Mouse (Mus musculus): ENCODE measurements around the gene Fbxo39.
A peak's percentile ranks its signal among the peaks of the same experiment; 100 is the strongest.

Fbxo39 gene

DNA sequence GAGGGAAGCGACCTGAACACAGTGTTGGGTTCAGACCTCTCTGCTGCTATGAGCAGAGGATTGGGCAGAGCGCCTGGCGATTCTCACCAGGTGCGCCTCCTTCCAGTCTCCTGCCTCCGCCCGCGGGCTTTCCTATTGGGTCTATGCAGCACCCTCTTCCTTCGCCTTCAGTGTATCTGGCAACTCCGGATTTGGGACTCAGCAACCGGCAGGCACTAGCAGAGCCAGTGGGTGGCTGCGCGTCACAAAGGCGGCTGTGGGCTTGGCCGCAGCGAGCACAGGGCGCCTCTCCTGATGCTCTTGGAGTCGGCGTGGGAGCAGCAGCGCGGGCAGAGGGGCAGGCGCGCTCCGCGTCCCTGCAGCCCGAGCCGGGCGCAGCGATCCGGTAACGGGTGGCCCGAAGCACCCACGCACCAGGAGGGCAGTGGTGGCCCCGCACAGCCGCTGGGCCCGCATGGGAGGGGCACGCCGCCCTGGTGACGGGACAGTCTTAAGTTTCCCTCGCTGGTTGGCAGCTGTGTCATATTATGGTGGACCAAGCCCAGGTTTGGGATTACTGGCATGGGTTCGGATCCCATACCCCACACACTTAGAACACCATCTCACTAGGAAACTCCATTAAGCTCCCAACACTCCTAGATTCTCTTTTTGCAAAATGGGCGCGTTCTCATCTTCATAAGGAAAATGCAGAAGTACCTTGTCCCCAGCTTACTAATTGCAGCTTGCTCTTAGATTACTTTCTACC, at the start of gene Fbxo39:
Gene Fbxo39, plus strand, starts transcription at position 294 of the 745 bp plus-strand sequence.
- DNase-seq (ENCODE audit: low read depth, low spot score): no peak

DNA sequence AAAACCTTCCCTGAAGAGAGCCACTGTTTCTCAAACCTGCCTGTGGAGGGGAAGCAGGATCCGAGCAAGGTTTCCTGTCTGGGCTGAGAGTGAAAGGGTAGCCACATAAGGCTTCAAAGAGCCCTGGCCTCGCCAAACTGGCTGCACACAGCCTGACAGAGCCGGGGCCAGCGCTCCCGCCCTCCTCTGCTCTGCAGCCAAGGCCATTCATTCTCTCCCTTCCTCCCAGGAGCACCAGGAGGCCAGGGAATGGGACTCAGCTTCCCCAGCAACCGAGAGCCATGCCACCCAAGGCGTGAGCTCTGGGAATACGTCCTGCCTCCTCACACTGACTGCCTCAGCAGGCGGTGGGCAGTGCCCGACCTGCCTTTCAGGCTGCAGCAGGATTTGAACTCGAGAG, 48.8 kb upstream of the Fbxo39 start:
- DNase-seq (ENCODE audit: low read depth, low spot score): no peak

DNA sequence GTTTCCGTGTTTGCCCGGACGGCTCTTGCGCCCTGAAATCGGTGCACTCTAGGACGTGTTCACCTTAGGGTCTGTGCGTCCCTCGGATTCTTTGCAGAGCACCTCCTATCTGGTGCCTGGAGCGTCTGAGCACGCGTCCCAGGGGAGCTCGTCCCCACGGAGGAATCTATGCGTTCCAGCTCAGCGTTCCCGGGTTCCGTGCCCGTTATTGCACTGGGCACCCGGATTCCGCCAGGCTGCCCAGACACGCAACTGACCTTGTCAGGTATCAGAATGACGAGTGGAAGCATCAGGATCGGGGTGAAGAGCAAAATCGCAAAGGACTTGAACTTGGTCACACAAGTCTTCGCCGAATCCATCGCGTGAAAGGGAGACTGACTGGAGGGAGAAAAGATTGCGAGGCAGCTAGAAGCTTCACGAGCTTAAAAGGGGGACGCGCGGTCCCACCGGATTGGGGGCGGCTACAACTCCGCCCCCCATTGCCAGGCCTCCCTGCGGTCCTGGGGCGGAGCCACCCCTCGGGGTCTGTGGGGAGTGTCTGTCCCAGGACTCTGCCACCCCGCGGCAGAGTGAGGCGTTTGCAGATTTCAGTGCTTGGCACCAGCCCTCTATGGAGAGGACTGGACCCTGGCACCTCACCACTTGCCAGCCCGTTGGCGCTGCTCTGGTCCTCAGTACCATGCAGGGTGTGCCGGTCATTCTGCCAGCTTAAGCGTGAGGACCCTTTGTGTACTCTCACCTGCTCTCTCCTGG, 47.9 kb upstream of the Fbxo39 start:
- peak; percentile 37 for DNase-seq (ENCODE audit: low read depth, low spot score)

DNA sequence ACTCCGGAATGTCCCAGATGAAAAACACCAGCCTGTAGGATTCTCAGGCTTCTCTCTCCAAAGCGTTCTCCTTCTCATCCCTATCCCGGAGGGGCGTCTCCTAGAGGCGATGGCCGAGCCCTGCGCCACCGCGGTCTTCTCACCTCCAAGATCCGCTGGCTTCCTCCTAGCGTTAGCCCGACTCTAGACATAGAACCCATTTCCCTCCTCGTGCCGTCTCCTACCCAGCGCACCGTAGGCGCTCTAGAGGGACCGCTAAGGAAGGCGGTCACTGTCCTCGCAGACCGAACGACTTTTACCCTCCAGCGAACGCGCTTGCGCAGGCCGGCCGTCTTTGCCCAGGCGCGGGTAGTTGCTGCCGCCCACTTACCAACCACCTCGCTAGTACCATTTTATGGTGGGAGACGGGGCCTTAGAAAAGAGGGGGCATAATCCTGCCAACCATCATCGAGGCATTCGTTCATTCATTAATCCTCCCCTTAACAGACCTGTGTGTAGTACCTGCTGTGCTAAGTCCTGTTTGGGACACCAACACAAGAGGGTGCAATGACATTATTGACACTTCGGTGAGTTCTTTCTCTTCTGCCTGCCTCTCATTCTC, 47.2 kb upstream of the Fbxo39 start, which contains the start of gene Slc13a5:
Gene Slc13a5, minus strand, starts transcription at position 263 of the 601 bp plus-strand sequence.
- DNase-seq (ENCODE audit: low read depth, low spot score): peak; percentile 2

DNA sequence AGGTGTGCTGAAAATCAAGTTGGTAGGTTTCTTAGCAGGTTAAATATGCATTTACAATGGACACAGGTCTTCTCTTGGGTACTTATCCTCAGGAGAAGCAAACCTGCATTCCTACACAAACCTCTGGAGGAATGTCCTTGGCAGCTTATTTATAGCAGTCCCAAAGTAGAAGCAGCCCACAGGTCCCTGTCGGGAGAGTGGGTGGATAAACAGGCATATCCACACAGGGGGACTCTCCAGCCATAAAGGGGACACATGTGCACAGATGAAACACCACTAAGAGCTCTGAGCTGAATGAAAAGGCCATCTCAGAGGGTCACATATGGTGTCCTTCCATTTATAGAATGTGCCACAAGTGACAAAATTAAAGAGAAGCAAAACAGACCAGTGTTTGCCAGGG, 42.5 kb upstream of the Fbxo39 start:
- no peak for DNase-seq (ENCODE audit: low read depth, low spot score)

DNA sequence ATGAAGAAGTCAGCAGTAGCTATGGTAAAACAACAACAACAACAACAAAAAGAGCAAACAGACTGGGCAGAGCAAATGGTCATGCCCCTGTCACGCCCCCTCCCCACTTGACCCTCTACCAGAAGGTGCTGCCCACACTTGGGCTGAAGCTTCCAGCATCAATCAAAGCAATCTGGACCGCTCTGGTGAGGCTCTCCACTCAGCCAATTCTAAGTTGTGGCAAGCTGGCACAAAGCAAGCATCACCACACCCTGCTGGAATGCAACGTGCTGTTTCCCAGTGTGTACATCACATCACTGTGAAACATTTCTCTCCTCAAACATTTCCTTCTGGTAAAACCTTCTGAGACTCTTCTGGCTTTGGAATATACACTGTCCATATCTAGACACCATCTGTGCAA, 40.9 kb upstream of the Fbxo39 start:
- DNase-seq (ENCODE audit: low read depth, low spot score): no peak

DNA sequence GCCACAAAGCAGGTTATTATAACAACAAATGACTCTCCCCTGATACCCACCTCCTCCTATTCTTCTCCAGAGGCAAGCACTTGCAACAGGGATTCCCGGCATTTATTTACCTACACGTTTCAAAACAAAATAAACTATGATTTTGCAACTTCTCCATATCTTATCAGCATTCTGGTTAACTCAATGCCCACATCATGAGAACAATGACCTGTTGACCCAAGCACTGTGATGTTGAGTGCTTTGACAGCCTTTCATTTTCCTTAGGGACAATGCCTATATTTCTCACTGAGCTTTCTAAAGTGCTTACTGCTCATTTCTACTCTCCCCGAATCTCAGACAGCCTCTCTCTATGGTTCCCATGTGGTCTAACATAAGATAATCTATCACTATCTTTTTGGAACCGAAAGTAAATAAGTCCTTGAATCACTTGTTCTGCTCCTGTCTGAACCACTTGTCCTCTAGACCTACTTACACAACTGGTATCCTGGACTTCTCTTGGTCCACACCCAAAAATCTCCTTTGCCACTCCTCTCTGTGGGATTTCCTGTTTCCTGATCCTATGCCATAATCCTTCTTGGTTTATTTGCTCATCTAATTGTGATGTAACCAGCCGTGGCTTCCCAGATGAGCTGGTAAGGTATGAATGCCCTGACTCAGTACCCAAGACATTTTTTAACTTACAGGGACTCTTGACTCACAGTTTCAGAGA, 32.9 kb upstream of the Fbxo39 start:
- DNase-seq (ENCODE audit: low read depth, low spot score): no peak

DNA sequence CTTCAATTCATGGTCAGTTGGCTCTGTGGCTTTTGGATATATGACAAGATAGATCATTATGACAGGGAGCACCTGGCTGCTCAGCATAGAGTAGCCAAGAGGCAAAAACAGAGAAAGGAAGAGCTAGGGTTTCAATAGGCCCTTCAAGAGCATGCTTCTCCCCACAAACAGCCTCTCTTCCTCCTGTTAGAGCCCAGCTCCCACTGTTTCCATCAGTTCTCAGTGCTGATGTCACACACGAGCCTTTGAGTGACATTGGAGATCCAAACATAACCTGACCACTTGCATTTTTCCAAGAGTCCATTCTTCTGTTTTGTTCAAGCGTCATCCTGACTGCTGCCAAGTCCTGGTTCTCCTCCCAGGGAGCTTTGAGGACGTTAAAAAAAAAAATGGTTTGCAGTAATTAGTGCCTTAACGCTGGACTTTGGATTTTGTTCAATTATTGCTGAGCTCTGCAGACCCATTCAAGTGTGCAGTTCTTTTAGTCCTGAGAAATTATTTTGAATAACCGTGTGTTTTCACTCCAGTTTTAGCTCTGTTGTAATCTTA, 32.3 kb upstream of the Fbxo39 start:
- no peak for DNase-seq (ENCODE audit: low read depth, low spot score)

DNA sequence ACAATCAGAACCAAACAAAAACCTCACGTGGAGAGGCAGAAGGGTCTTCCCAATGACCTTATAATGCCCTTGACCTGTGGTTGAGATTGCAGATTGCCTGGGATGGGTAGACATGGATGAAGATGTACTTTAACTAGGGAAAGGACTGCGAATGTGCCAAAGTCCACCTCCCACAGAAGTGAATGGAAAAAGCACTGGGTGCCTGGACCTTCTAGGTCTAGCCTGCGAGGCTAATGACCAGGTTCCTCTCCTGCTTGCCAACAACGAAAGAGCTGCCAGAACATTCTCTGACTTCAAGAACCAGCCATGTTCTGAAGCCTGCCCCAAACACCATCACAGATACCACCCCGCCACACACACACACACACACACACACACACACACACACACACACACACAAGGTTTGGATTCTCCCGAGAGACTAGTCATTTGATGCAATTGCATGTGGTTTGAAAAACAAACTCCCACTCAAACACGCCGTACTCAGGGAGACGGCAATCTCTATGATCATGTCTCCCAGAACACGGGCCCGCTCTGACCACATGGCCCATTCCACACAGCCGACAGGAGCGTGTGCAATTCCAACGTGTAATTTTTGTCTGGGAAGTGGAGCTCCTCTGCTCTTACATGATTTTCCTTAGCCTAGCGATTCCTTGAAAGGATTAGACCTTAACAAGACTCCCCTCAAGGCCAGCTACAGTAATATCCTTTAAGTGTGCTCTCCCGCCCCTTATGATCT, 30.6 kb upstream of the Fbxo39 start:
- DNase-seq (ENCODE audit: low read depth, low spot score): no peak

DNA sequence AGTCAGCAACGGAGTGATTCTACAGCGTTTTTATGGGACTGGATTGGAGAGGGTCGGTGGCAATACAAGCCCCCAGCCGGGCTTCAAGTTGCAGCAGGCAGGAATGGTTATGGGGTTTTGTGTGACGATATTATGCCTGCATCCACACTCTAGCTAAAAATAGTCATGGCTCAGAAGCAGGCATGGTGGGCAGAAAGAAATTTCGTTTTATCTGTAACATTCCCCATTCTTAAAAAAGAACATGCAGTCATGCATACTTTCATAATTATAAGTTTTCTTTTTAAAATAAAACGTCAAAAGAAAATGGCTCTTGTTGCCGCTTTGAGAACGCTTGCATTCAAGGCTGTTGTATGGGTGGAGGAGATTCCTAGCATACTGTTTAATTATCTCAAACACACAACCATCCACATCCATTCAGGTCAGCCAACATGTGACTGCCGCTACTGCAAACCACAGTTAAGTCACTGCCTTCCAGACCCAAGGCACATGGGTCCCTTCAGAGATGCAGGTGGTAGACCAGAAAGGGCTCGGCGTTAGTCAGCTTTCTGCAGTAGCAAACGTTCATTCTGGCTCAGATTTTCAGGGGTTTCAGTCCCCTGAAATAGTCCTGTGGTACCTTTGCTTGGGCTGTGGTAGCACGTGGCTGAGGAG, 29.6 kb upstream of the Fbxo39 start:
- no peak for DNase-seq (ENCODE audit: low read depth, low spot score)

DNA sequence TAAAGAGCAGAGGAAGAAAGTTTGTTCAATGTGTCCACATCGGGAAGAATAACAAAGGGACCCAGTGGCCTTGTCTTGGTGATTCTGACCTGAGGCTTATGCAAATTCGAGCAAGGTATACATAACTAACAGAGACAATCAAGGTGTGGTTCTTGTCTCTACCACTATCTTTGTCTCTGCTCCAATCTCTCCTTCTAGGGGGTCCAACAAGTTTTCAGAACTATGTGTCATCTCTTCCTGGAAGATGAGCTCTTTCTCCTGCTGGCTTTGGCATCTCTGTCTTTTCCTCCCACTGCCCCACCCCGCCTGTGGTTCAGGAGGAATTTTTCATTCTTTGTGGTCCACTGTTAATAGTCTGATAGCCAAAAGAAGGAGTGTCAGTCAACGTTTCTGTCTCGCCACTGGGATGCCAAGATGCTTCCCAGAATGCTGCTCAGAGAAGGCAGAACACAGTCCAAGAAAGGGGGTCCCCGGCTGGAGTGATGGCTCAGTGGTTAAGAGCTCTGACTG, 28.2 kb upstream of the Fbxo39 start:
- DNase-seq (ENCODE audit: low read depth, low spot score): no peak

DNA sequence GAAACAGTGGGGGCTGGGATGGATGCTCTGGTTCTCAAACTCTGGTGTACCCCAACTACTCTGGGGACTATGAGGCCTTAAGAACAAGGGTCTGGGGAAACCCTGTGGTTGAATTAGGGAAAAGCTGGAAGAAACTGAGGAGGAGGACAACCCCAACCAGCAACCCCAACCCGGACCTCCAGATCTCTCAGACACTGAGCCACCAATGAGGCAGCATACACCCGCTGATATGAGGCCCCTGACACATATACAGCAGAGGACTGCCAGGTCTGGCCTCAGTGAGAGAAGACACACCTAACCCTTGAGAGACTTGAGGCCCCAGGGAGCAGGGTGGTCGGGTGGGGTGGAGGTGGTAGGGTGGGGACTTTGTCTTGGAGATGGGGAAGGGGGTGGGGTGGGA, 27.6 kb upstream of the Fbxo39 start:
- DNase-seq (ENCODE audit: low read depth, low spot score): no peak

DNA sequence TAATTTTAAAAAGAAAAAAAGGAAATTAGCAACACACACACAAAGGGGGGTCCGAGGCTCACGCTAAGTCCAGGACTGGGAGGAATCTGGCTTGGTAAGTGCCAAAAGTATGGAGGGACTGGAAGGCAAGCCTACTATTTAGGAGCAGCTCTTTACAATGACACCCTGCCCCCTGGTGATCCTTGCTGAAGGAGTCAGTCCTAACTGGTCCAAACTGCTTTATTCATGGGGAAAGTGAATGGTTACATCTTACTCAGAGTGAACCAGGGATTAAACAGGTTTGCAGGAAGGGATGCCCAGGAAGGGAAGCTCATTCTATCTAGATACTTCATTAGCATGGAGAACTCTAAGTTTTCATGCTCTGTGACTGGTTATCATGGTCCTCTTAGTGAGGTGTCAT, 27.1 kb upstream of the Fbxo39 start:
- no peak for DNase-seq (ENCODE audit: low read depth, low spot score)

DNA sequence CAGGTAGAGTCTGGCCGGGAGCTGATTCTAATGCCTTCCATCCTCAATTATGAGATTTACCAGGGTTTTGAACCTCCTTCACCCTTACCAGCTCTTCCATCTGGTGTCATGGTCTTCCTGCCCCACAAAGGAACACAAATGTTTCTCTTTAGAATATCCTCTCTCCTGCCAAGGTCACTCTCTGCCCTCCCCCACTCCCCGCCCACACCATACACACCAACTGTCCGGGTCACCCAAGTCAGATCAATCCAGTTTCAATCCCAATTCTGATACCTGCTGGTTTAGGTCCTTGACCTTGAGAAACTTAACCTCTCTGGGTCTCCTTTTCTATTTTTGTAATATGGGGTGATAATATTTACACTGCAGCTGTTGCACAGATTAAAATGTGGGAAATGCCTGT, 26.7 kb upstream of the Fbxo39 start:
- no peak for DNase-seq (ENCODE audit: low read depth, low spot score)

DNA sequence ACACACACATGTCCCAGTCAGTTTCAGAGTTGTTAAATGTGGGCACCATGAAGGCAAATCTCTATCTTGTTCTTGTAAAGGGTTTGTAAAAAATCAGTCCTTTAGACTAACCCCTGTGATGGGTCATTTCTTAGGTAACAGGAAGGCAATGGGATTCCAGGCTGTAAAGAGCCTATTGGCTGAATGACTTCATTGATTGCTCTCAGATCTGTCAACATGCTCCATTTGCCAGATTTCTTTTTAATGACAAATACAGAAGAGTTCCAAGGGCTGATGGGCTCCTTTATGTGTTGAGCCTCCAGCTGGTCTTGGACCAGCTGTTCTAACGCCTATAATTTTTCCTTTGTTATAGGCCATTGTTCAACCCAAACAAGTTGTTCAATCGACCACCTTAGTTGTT, 21.1 kb upstream of the Fbxo39 start:
- DNase-seq (ENCODE audit: low read depth, low spot score): no peak

DNA sequence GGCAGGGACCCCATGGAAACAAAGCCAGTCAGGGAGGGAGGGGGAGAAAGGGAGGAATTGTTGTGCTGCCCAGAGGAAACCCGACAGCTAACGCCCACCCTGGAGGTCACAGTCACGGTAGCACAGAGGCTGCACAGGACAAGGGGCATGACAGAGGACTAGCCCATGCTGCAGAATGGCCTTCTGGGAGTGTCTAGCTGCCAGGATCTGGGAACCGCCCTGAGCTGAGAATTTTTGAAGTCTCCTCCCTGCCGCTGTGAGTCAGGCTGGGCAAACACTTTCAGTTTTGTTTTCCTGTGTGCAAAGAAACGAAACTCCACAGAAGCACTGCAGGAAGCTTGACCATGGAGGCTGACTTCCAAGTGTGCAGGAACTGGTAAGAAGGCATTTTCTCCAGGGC, 12.9 kb upstream of the Fbxo39 start, which contains the start of gene Xaf1:
Gene Xaf1, plus strand, starts transcription at position 296 of the 400 bp plus-strand sequence.
- peak; percentile 76 for DNase-seq (ENCODE audit: low read depth, low spot score)

DNA sequence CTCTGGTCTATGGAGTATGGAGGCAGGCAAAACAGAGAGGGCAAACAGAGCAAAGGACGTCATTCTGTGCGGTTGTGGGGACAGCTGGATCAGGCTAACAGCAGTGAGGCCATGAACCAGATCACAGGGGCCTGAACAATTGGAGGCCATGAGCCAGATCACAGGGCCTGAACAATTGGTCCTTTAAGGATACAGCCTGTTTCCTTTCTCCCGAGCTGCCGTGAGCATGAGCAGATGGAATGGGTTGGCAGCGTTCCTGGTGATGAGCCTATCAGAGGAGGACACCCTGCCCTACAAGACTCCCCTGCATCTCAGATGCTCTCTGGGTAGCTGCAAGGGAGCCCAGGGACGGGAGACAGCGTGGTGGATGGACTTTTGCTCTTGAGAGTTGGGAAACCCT, 12.0 kb upstream of the Fbxo39 start:
- no peak for DNase-seq (ENCODE audit: low read depth, low spot score)

DNA sequence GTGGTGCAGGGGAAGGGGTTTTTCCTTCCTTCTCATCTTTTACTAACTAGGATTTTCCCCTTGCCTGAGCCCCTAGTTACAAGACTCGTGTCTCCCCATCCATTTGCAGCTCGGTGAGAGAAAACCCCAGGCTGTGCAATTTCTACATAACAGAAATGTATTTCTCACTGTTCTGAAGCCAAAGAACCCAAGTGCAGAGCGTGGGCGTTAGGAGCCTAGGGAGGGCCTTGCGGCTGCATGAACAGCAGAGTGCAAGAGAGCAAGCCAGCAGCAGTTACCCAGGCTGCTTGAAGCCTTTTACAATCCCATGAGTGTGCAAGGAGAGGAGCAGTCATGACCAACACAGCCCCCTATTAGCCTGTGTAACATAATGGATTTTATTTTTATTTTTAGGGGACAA, 6.8 kb upstream of the Fbxo39 start:
- no peak for DNase-seq (ENCODE audit: low read depth, low spot score)

DNA sequence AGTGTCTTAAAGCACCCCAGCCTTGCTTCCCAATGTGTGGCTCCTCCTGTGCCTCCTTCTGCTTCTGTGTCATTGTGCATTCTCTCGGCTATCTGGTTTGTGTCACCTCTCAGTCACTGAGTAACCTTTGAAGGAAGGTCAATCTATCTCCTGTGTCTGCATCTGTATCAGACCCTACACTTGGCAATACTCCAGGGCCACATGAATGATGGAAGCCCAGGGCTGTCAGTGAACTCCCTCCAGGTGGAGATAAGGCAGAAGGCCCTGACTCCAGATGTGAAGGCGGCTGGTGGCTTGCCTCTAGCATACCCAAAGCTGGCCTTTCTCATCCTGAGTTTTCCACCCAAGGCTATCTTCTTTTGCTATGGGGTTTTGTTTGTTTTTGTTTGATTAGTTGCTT, 5.3 kb upstream of the Fbxo39 start:
- DNase-seq (ENCODE audit: low read depth, low spot score): no peak

DNA sequence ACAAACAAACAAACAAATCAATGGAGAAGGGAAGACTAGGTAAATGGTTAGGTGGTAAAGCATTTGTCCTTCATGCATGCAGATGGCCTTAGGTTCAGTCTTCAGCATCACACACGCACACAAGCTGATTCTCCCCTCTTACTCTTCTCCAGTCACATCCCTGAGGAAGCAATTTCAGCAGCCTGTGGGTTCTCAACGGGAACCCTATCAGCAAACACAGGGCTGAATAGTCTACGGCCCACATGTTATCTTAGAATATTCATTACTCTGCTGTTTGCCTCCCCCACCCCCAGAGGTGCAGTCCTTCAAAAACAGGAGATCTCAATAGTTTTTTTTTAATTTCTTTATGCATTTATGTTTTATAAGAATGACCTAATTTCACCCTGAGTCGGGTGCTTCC, 3.8 kb upstream of the Fbxo39 start:
- no peak for DNase-seq (ENCODE audit: low read depth, low spot score)

Data from CD4-positive, CD25-positive, alpha-beta regulatory T cell, adult 2 months (primary cell).